ENCODE assay signal across 12 mouse cellular contexts in the genomic region with DNA sequence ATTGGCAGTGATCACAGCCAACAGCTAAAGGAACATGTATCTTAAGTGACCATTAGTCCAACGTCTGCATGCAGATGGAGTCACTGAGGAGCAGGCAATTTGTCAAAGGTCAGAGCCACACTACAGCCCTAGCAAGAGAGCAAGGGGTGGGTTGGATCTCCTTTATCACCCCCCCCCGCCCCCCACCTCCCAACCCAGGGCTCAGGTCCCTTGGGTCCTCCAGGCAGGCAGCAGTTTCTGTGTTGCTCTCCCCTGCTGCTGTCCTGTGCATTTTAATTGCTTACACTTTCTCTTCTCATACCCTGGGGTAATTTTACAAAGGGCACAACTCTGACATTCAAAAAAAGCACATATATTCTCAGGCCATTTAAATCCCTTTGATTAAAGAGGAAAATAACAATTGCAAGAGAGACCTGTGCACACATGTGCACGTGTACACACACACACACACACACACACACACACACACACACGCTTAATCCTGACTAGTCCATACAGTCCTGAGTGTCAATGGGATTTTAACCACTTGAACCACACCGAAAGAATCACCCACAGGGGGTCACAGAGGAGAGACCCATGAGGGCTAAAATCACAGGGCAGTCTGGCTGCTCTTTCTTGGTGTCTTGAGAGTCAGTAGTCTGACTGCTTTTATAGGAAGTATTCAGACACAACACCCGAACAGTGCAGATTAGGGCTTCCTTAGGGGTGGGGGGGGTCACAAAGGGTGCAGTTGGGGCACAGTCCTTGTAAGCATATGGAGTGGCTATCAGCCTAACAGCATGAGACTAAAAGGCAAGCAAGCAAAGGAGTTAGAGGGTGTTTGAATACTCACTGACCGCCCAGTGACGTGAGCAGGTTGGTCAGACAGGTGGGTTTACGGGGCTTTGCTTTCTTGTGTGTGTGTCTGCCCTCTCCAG.
DNase-seq lines count a peak whose midpoint lies in the region; ATAC-seq and TF ChIP-seq lines count a peak whose summit lies in the region.
"Had no signal": no experiment of that assay in that cellular context is flagged by ENCODE, and none has a peak within 500 bp of the region (broad histone marks: within the 10 kb centered on the region; RNA-seq: fewer than 3 reads in every experiment).

No protein-coding gene starts in this region.

- peak; percentile 6 for ATAC-seq in lung, embryonic 16.5 days (ENCODE audit: low read depth)
- ATAC-seq in limb, embryonic 14.5 days (ENCODE audit: low FRiP score, low read depth) = no peak
- ATAC-seq in stomach, postnatal 0 days (ENCODE audit: low FRiP score, low TSS enrichment) = peak; percentile 86

- DNase-seq in lung, postnatal 4 days = no peak
- no peak for DNase-seq in hindbrain, embryonic 10.5 days (ENCODE audit: low spot score)
- no peak for DNase-seq in limb, embryonic 14.5 days (ENCODE audit: low spot score)
- DNase-seq in stomach, postnatal 0 days (ENCODE audit: low spot score) = no peak
- DNase-seq in urinary bladder, postnatal 36 days (ENCODE audit: low spot score in 2 of 2) = no peak
- no peak for DNase-seq in yolk sac, embryonic 10.5 days (ENCODE audit: low spot score)
- DNase-seq: adrenal gland, postnatal 10 days; cerebellum, postnatal 36 days; gastrocnemius, postnatal 14 days; thymus, postnatal 36 days had no signal

- H3K36me3 ChIP-seq in lung, embryonic 16.5 days (ENCODE audit: control insufficient read depth, insufficient read depth, low read length) = no peaks in the 10 kb centered on the region
- peaks cover 4% of the 10 kb centered on the region; the same call in 1 of the 2 replicates for H3K36me3 ChIP-seq in hindbrain, embryonic 10.5 days
- H3K36me3 ChIP-seq in limb, embryonic 14.5 days (ENCODE audit: control insufficient read depth, insufficient read depth, low read length) = no peaks in the 10 kb centered on the region
- H3K36me3 ChIP-seq in stomach, postnatal 0 days (ENCODE audit: control insufficient read depth, insufficient read depth, low read length) = no peaks in the 10 kb centered on the region
- H3K36me3 ChIP-seq: G1E had no signal

- no peak overlapping the region for H3K4me2 ChIP-seq in lung, embryonic 16.5 days (ENCODE audit: low read depth, low read length)
- H3K4me2 ChIP-seq in limb, embryonic 14.5 days (replicated peaks; ENCODE audit: low read depth, low read length, severe bottlenecking) = no peak overlapping the region
- H3K4me2 ChIP-seq in stomach, postnatal 0 days (replicated peaks; ENCODE audit: low read depth) = no peak overlapping the region

- H3K9me3 ChIP-seq in lung, embryonic 16.5 days (ENCODE audit: control insufficient read depth, low read length) = no peaks in the 10 kb centered on the region
- no peaks in the 10 kb centered on the region for H3K9me3 ChIP-seq in hindbrain, embryonic 10.5 days
- H3K9me3 ChIP-seq in limb, embryonic 14.5 days (ENCODE audit: control insufficient read depth, low read length) = no peaks in the 10 kb centered on the region
- H3K9me3 ChIP-seq in stomach, postnatal 0 days (ENCODE audit: control insufficient read depth, low read length) = no peaks in the 10 kb centered on the region

- no peak overlapping the region for H3K9ac ChIP-seq in lung, embryonic 16.5 days (ENCODE audit: low read length)
- H3K9ac ChIP-seq in limb, embryonic 14.5 days (ENCODE audit: low read depth, low read length, severe bottlenecking) = no peak overlapping the region
- H3K9ac ChIP-seq in stomach, postnatal 0 days (ENCODE audit: low read length) = no peak overlapping the region

- no peak overlapping the region for H3K4me3 ChIP-seq in lung, embryonic 16.5 days (ENCODE audit: low read length)
- no peak overlapping the region for H3K4me3 ChIP-seq in hindbrain, embryonic 10.5 days
- no peak overlapping the region for H3K4me3 ChIP-seq in limb, embryonic 14.5 days (replicated peaks; ENCODE audit: low read length)
- no peak overlapping the region for H3K4me3 ChIP-seq in stomach, postnatal 0 days (ENCODE audit: low read depth, low read length)

- TF ChIP-seq CTCF in stomach, postnatal 0 days (IDR thresholded peaks at IDR 0.05; ENCODE audit: low read depth) = no peak

- peaks cover 11% of the 10 kb centered on the region for H3K4me1 ChIP-seq in lung, embryonic 16.5 days (replicated peaks; ENCODE audit: control insufficient read depth, insufficient read depth, low read length)
- H3K4me1 ChIP-seq in hindbrain, embryonic 10.5 days (replicated peaks) = peaks cover 49% of the 10 kb centered on the region
- peaks cover 24% of the 10 kb centered on the region for H3K4me1 ChIP-seq in limb, embryonic 14.5 days (ENCODE audit: control insufficient read depth, insufficient read depth, low read length)
- H3K4me1 ChIP-seq in stomach, postnatal 0 days (replicated peaks; ENCODE audit: control insufficient read depth, insufficient read depth) = no peaks in the 10 kb centered on the region

- H3K27ac ChIP-seq in lung, embryonic 16.5 days (ENCODE audit: low read length) = peak overlapping the region; percentile 74
- peak overlapping the region; percentile 86 for H3K27ac ChIP-seq in hindbrain, embryonic 10.5 days
- H3K27ac ChIP-seq in limb, embryonic 14.5 days (replicated peaks; ENCODE audit: low read depth, low read length) = peak overlapping the region; percentile 61; the same call in 1 of the 2 replicates
- peak overlapping the region; percentile 56; the same call in 1 of the 2 replicates for H3K27ac ChIP-seq in stomach, postnatal 0 days (replicated peaks)

- H3K27me3 ChIP-seq in lung, embryonic 16.5 days (ENCODE audit: control insufficient read depth, insufficient read depth, low read depth, low read length) = no peaks in the 10 kb centered on the region
- H3K27me3 ChIP-seq in hindbrain, embryonic 10.5 days (ENCODE audit: insufficient read depth, poor library complexity, severe bottlenecking) = no peaks in the 10 kb centered on the region
- H3K27me3 ChIP-seq in limb, embryonic 14.5 days (ENCODE audit: control insufficient read depth, insufficient read depth, low read length) = no peaks in the 10 kb centered on the region
- H3K27me3 ChIP-seq in stomach, postnatal 0 days (ENCODE audit: control insufficient read depth, insufficient read depth, low read length) = no peaks in the 10 kb centered on the region

- no peak for TF ChIP-seq POLR2A in limb, embryonic 14.5 days (IDR thresholded peaks at IDR 0.05; ENCODE audit: borderline replicate concordance, extremely low read depth, insufficient read depth, insufficient read length)

- 41% methylated on average over 9 of the region's 9 CpGs for WGBS in lung, embryonic 16.5 days
- 59% methylated on average over 9 of the region's 9 CpGs for WGBS in hindbrain, embryonic 10.5 days
- WGBS in limb, embryonic 14.5 days = 58% methylated on average over 9 of the region's 9 CpGs
- 55% methylated on average over 9 of the region's 9 CpGs for WGBS in stomach, postnatal 0 days

- TF ChIP-seq EP300 in stomach, postnatal 0 days (optimal IDR thresholded peaks at IDR 0.05) = no peak
